Mouse (Mus musculus) CH12.LX (cell line): ENCODE measurements around the gene Olfr374. TPM values are rescaled to one million over a fixed set of nuclear protein-coding genes. Genes with fewer than 3 reads are reported as not detected.
A peak's percentile ranks its signal among the peaks of the same experiment; 100 is the strongest.

Source experiments
- DNase-seq: peaks from one replicate; pipeline ENCODE4 v3.0.0-alpha.2; 2013; ENCODE audit errors: extremely low read depth
- H3K27ac ChIP-seq: 2 replicates; pipeline ENCODE4 v1.5.1; 2012; ENCODE audit warnings: low read depth, mild to moderate bottlenecking, control low read depth, moderate library complexity; ENCODE audit not compliant: insufficient read depth
- H3K27me3 ChIP-seq: replicated peaks from 2 replicates; pipeline ENCODE3; 2012; ENCODE audit warnings: inconsistent platforms
- H3K36me3 ChIP-seq, 2 experiments: replicated peaks in 1 of 2; 2 replicates each; pipeline versions ENCODE3 to v1.6.1; 2012; ENCODE audit warnings: inconsistent platforms in 1 of 2, low read length in 1 of 2, mild to moderate bottlenecking in 1 of 2, mixed read lengths in 1 of 2, moderate library complexity in 1 of 2; ENCODE audit not compliant: control insufficient read depth in 1 of 2, insufficient read depth in 1 of 2
- H3K4me1 ChIP-seq, 2 experiments: 2 replicates each; pipeline ENCODE4 v1.6.1; 2012; ENCODE audit warnings: inconsistent platforms in 1 of 2, moderate library complexity in 1 of 2; ENCODE audit not compliant: insufficient read depth in 2 of 2, control insufficient read depth in 1 of 2
- H3K4me2 ChIP-seq: 2 replicates; pipeline ENCODE4 v1.6.1; 2012; ENCODE audit warnings: low read depth, mild to moderate bottlenecking, control low read depth; ENCODE audit not compliant: poor library complexity, insufficient read depth, severe bottlenecking
- H3K4me3 ChIP-seq, 3 experiments: fragments of 150-350 bp in 1 of 3; sonication (generic) in 1 of 3; replicated peaks in 1 of 3; 2 replicates each; pipeline versions ENCODE3 to v1.5.1; 2011 to 2012; ENCODE audit warnings: low read depth in 2 of 3, low read length in 2 of 3, mild to moderate bottlenecking in 2 of 3, moderate library complexity in 2 of 3, control low read depth in 1 of 3, improper control_type of control experiment in 1 of 3, inconsistent platforms in 1 of 3, mixed read lengths in 1 of 3; ENCODE audit not compliant: poor library complexity in 1 of 3
- H3K79me2 ChIP-seq: replicated peaks from 2 replicates; pipeline ENCODE4 v1.6.1; 2012; ENCODE audit warnings: mild to moderate bottlenecking, moderate library complexity; ENCODE audit not compliant: control insufficient read depth, poor library complexity, insufficient read depth, severe bottlenecking; ENCODE audit errors: extremely low read depth
- H3K9ac ChIP-seq: 2 replicates; pipeline ENCODE4 v1.6.1; 2012; ENCODE audit warnings: low read depth, mild to moderate bottlenecking, control low read depth, moderate library complexity; ENCODE audit not compliant: insufficient read depth
- H3K9me3 ChIP-seq: replicated peaks from 2 replicates; pipeline ENCODE3; 2012; ENCODE audit warnings: low read length, inconsistent platforms, mixed read lengths
- BHLHE40 ChIP-seq: IDR thresholded peaks from 2 replicates; pipeline ENCODE4 v1.6.1; 2011; ENCODE audit warnings: mild to moderate bottlenecking, low read depth, low read length, improper control_type of control experiment
- CHD1 ChIP-seq: IDR thresholded peaks from 2 replicates; pipeline ENCODE4 v1.6.1; 2012; ENCODE audit warnings: low read depth, low read length, improper control_type of control experiment, inconsistent platforms
- CHD2 ChIP-seq: IDR thresholded peaks from 2 replicates; pipeline ENCODE4 v1.6.1; 2011; ENCODE audit warnings: low read length, improper control_type of control experiment
- CTCF ChIP-seq, 2 experiments: IDR thresholded peaks in 1 of 2; conservative IDR thresholded peaks in 1 of 2; 2 replicates each; pipeline ENCODE4 v1.5.1; 2011 to 2012; ENCODE audit warnings: low read depth in 2 of 2, low read length in 2 of 2, improper control_type of control experiment in 1 of 2, inconsistent platforms in 1 of 2, mild to moderate bottlenecking in 1 of 2, moderate library complexity in 1 of 2
- E2F4 ChIP-seq: IDR thresholded peaks from 2 replicates; pipeline ENCODE4 v1.6.1; 2011; ENCODE audit warnings: low read depth, low read length, improper control_type of control experiment; ENCODE audit not compliant: insufficient replicate concordance
- ELF1 ChIP-seq: IDR thresholded peaks from 2 replicates; pipeline ENCODE4 v1.6.1; 2014; ENCODE audit warnings: low read depth, mild to moderate bottlenecking, inconsistent platforms, low read length, improper control_type of control experiment
- EP300 ChIP-seq: IDR thresholded peaks from 2 replicates; pipeline ENCODE4 v1.6.1; 2011; ENCODE audit warnings: low read length, improper control_type of control experiment
- ETS1 ChIP-seq: conservative IDR thresholded peaks from 2 replicates; pipeline ENCODE4 v1.6.1; 2012; ENCODE audit warnings: low read depth, mild to moderate bottlenecking, inconsistent platforms, low read length, improper control_type of control experiment, moderate library complexity
- HCFC1 ChIP-seq: IDR thresholded peaks from 2 replicates; pipeline ENCODE4 v1.6.1; 2012; ENCODE audit warnings: low read depth, mild to moderate bottlenecking, inconsistent platforms, low read length, improper control_type of control experiment
- IRF4 ChIP-seq: IDR thresholded peaks from 2 replicates; pipeline ENCODE4 v1.6.1; 2014; ENCODE audit warnings: low read depth, mild to moderate bottlenecking, inconsistent platforms, low read length, improper control_type of control experiment
- JUN ChIP-seq: IDR thresholded peaks from 2 replicates; pipeline ENCODE4 v1.6.1; 2011; ENCODE audit warnings: low read depth, mild to moderate bottlenecking, low read length, improper control_type of control experiment, moderate library complexity; ENCODE audit not compliant: insufficient read depth
- KAT2A ChIP-seq: IDR thresholded peaks from 2 replicates; pipeline ENCODE4 v1.6.1; 2012; ENCODE audit warnings: low read length, improper control_type of control experiment, inconsistent platforms; ENCODE audit not compliant: insufficient replicate concordance
- MAX ChIP-seq: IDR thresholded peaks from 2 replicates; pipeline ENCODE4 v1.6.1; 2011; ENCODE audit warnings: low read length, improper control_type of control experiment
- MAZ ChIP-seq: IDR thresholded peaks from 2 replicates; pipeline ENCODE4 v1.6.1; 2012; ENCODE audit warnings: low read depth, mild to moderate bottlenecking, inconsistent platforms, low read length, improper control_type of control experiment, moderate library complexity
- MEF2A ChIP-seq: IDR thresholded peaks from 2 replicates; pipeline ENCODE4 v1.6.1; 2014; ENCODE audit warnings: low read depth, mild to moderate bottlenecking, inconsistent platforms, low read length, improper control_type of control experiment, borderline replicate concordance
- MXI1 ChIP-seq: IDR thresholded peaks from 2 replicates; pipeline ENCODE4 v1.6.1; 2011; ENCODE audit warnings: mild to moderate bottlenecking, low read depth, low read length, improper control_type of control experiment
- MYC ChIP-seq: IDR thresholded peaks from 2 replicates; pipeline ENCODE4 v1.6.1; 2011; ENCODE audit warnings: low read depth, mild to moderate bottlenecking, improper control_type of control experiment, low read length
- NELFE ChIP-seq: IDR thresholded peaks from 2 replicates; pipeline ENCODE4 v1.6.1; 2011; ENCODE audit warnings: low read depth, low read length, improper control_type of control experiment
- NRF1 ChIP-seq: IDR thresholded peaks from 2 replicates; pipeline ENCODE4 v1.6.1; 2014; ENCODE audit warnings: low read depth, mild to moderate bottlenecking, inconsistent platforms, low read length, improper control_type of control experiment, moderate library complexity
- PAX5 ChIP-seq: IDR thresholded peaks from 2 replicates; pipeline ENCODE4 v1.6.1; 2012; ENCODE audit warnings: low read length, inconsistent platforms, mixed read lengths
- POLR2A ChIP-seq: IDR thresholded peaks from 2 replicates; pipeline ENCODE4 v1.6.1; 2011; ENCODE audit warnings: low read depth, mild to moderate bottlenecking, improper control_type of control experiment, low read length
- POLR2AphosphoS2 ChIP-seq: IDR thresholded peaks from 2 replicates; pipeline ENCODE4 v1.6.1; 2011; ENCODE audit warnings: low read depth, low read length, improper control_type of control experiment
- RAD21 ChIP-seq: IDR thresholded peaks from 2 replicates; pipeline ENCODE4 v1.6.1; 2011; ENCODE audit warnings: low read depth, mild to moderate bottlenecking, low read length, improper control_type of control experiment, moderate library complexity
- SIN3A ChIP-seq: IDR thresholded peaks from 2 replicates; pipeline ENCODE4 v1.6.1; 2012; ENCODE audit warnings: low read length, improper control_type of control experiment, inconsistent platforms
- TBP ChIP-seq: conservative IDR thresholded peaks from 2 replicates; pipeline ENCODE4 v1.6.1; 2011; ENCODE audit warnings: low read depth, low read length, improper control_type of control experiment
- TCF12 ChIP-seq: IDR thresholded peaks from 2 replicates; pipeline ENCODE4 v1.6.1; 2014; ENCODE audit warnings: low read depth, mild to moderate bottlenecking, inconsistent platforms, low read length, improper control_type of control experiment
- ZKSCAN1 ChIP-seq: IDR thresholded peaks from 2 replicates; pipeline ENCODE4 v1.6.1; 2012; ENCODE audit warnings: low read depth, inconsistent platforms, low read length, improper control_type of control experiment, borderline replicate concordance
- ZMIZ1 ChIP-seq: IDR thresholded peaks from 2 replicates; pipeline ENCODE4 v1.6.1; 2012; ENCODE audit warnings: low read depth, mild to moderate bottlenecking, inconsistent platforms, low read length, improper control_type of control experiment
- dilution Hi-C: fragments of 300-500 bp; cut with MboI; formaldehyde crosslinking; loops from 2 replicates; pipeline ENCODE4 v1.14.3; 2020; ENCODE audit warnings: low sequenced_read_pairs; ENCODE audit not compliant: extremely low pct_unique_long_range_greater_than_20kb, extremely low pct_ligation_motif_present
- in situ Hi-C: fragments of 300-500 bp; cut with MboI; formaldehyde crosslinking; loops from 3 replicates; pipeline ENCODE4 v1.14.3; 2019; ENCODE audit warnings: low sequenced_read_pairs, low pct_ligation_motif_present, low pct_unique_long_range_greater_than_20kb, mixed read lengths
- polyA plus RNA-seq: library from polyadenylated mRNA; unstranded; fragments of >175 nt; gene quantifications from 2 replicates; pipeline ENCODE4 v1.2.1, GENCODE M21; 2012; ENCODE audit warnings: low read depth; ENCODE audit not compliant: insufficient read length
- total RNA-seq, 2 experiments: library from RNA; depleted of rRNA; stranded (reverse); fragments of 300-350 nt in 1 of 2; fragments of >200 nt in 1 of 2; gene quantifications; 2 replicates each; pipeline ENCODE4 v1.2.3; 2012 to 2014

Gene Olfr374
- total and polyA plus RNA-seq, 3 experiments = not detected

DNA sequence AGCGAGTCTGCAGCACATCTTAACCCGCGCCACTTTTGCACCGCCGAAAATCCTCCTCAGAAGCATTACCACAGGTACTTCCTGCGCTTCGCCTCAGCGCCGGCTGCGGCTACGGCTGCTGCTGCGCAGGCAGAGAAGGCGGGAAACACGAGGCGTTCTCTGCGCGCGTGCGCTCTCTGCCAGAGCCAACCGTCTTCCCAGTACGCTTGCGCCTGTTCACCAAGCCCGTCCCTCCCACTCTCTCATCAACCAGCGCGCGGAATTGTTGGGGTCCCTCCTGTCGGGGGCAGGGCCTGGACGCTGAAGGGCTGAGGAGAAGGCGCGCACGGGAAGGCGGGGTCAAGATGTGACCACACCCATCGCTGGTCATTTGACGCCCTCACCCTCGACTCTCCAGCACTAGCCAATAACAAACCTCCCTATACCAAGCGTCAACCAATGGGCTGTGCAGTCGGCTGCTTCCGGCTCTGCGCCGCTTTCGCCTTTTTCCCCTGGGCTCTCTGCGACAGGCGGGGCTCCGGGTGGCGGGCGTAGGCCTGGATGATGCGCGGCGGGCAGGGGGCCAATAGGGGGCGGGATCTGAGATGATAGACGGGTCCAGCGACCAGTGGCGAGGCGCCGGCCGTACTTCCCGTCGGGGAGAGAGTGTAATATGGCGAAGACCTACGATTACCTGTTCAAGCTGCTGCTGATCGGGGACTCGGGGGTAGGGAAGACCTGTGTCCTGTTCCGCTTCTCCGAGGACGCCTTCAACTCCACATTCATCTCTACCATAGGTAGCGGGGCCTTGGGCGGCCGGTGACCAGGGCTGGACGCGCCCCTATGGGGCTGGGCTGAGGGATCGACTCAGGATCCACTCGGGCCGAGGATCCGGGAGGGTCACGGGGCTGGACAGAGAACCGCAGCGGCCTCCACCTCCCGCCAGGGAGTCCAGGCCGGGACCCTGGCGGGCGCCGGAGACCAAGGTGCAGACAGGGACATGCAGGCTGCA is 54.2 kb downstream of the Olfr374 start, which contains the start of gene Rab8a:
Gene Rab8a (plus strand): TSS at position 494 of the 991 bp plus-strand sequence.
- Histone ChIP-seq H3K27me3 (no peaks in the 10 kb centered on the region), H3K4me1 (peaks cover 18 to 47% of the 10 kb centered on the region in 2 experiments), H3K27ac (peak within 1 kb of the TSS; percentile 82), H3K79me2 (peaks cover 76% of the 10 kb centered on the region), H3K9me3 (no peaks in the 10 kb centered on the region), H3K4me3 (peak within 1 kb of the TSS; percentile 87 to 98 (median 95)), H3K9ac (peak within 1 kb of the TSS; percentile 85), H3K4me2 (peak within 1 kb of the TSS; percentile 82), H3K36me3 (peaks cover 18 to 53% of the 10 kb centered on the region in 2 experiments)
- TF ChIP-seq HCFC1 (peak; percentile 64), ELF1 (peak; percentile 97), KAT2A (0 out of 2 replicates have a peak, but pooled peaks have one; percentile 16), MXI1 (peak; percentile 74; the same call in 1 of the 2 replicates), EP300 (no peak), POLR2A (peak; percentile 78), CTCF (conservative IDR thresholded peaks at IDR 0.05 in 1 of 2, IDR thresholded peaks at IDR 0.05 in 1 of 2; ENCODE audit: low read depth in 2 of 2, low read length in 2 of 2) (no peak), ZKSCAN1 (no peak), MYC (peak; percentile 94), POLR2AphosphoS2 (peak; percentile 54; the same call in 1 of the 2 replicates), MAZ (no peak), ETS1 (peak; percentile 43; the same call in 1 of the 2 replicates), IRF4 (peak; percentile 67), JUN (no peak), BHLHE40 (peak; percentile 59), ZMIZ1 (peak; percentile 38; the same call in 1 of the 2 replicates), MEF2A (peak; percentile 17; the same call in 1 of the 2 replicates), RAD21 (no peak), NRF1 (peak; percentile 91), TCF12 (peak; percentile 84), TBP (peak; percentile 82), PAX5 (no peak), MAX (peak; percentile 99), SIN3A (peak; percentile 61; the same call in 1 of the 2 replicates), E2F4 (peak; percentile 97), CHD1 (no peak), NELFE (peak; percentile 85), CHD2 (peak; percentile 80)
- dilution Hi-C loops = no loop called here
- DNase-seq = peak; percentile 100
- in situ Hi-C loops = no loop called here
